Mouse (Mus musculus): ENCODE measurements around the gene Rhox3f. TPM values are rescaled to one million over a fixed set of nuclear protein-coding genes. Genes with fewer than 3 reads are reported as not detected.

Rhox3f gene
- not detected for polyA plus RNA-seq (2014; fragmentation: Illumina TruSeq; extraction: RNeasy Lipid Tissue Mini Kit (QIAGEN cat#74804); ENCODE audit: low read depth, low replicate concordance)

GRCm38 (mm10) chrX:37580692-37581091, at the start of gene Rhox3f:
Gene Rhox3f, plus strand, starts transcription at chrX:37580992.

DNA sequence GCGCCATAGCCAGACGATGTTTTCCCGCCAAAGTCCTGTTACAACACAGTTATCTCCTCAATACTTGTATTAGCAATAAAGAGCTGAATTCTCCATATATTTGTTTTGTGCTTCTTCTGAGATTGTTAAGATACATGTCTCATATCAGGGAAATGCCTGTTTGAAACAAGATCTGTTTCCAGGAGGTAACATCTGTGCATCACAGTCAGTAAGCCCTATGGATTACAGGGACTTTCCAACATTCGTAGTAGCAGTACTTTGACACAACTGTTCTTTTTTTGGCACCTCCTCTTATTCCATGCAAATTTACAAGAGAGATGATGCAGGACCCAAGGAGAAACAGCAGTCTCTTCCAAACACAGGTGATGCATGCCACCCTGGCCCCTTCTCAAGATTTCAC, 39.1 kb upstream of the Rhox3f start, which contains the start of gene Rhox3e:
TSS of gene Rhox3e (plus strand) at position 301 of the 400 bp plus-strand sequence.

DNA sequence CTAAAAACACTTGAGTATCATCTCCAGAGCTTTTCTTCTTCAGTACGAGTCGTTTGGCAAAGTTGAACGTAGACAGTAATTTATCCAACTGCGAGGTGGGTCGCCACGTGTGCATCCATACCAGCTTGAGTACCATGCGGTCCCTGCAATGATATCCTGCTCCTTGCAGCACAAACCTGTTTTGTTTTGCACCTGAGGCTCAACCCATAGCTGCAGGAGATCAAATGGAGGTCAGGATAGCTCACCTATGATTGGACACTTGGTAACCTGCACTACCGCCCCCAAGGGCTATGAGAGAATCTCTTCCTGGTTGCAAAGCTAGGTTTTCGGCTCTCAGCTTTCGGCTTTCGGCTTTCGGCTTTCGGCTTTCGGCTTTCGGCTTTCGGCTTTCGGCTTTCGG, 23.7 kb upstream of the Rhox3f start, which contains the start of gene Rhox4e:
TSS of gene Rhox4e (plus strand) at position 301 of the 400 bp plus-strand sequence.

DNA sequence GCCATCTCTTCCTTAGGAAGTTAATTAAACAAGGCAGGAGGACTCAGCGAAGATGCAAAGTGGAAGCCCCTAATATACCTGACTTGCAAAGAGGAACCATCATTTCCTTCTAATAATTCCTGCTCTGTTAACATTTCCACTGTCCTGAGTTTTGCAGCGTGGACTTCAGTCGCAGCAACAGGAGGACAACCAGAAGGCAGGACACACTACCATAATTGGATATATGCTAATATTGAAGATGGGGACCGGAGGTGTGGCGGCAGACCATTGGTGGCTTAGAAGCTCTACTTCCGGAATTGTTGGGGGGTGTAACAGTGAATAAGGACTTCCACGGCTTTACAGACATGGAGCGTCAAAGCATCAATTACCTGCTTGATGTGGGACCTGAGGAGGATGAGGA, 9.7 kb upstream of the Rhox3f start, which contains the start of gene Rhox2f:
TSS of gene Rhox2f (plus strand) at position 301 of the 400 bp plus-strand sequence.

DNA sequence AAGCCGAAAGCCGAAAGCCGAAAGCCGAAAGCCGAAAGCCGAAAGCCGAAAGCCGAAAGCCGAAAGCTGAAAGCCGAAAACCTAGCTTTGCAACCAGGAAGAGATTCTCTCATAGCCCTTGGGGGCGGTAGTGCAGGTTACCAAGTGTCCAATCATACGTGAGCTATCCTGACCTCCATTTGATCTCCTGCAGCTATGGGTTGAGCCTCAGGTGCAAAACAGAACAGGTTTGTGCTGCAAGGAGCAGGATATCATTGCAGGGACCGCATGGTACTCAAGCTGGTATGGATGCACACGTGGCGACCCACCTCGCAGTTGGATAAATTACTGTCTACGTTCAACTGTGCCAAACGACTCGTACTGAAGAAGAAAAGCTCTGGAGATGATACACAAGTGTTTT, 26.8 kb downstream of the Rhox3f start, which contains the start of gene Rhox4f:
TSS of gene Rhox4f (minus strand) at position 101 of the 400 bp plus-strand sequence.

DNA sequence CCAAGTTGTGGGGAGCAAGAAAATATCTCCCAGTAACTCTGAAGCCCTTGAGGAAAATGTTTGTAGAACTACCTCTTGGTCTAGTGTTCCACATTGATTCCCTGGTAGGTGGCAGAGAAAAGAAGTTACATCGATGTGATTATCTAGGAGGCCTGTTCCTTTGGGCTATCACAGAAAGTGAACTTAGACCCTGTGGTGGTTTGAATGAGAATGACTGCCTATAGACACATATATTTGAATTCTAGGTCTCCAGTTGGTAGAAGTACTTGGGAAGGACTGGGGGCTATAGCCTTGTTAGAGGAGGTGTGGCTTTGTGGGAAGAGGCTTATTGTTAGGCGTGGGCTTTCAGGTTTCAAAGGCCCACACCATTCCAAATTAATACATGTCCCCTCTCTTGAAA, 47.7 kb downstream of the Rhox3f start, which contains the start of gene Rhox3g:
TSS of gene Rhox3g (minus strand) at position 101 of the 400 bp plus-strand sequence.

Other genes starting within 250 kb of the Rhox3f start
- gene Rhox3a2, start 201.0 kb upstream of the Rhox3f start, polyA plus RNA-seq (2014; fragmentation: Illumina TruSeq; extraction: RNeasy Lipid Tissue Mini Kit (QIAGEN cat#74804); ENCODE audit: low read depth, low replicate concordance): not detected
- not detected for gene Rhox4a2, start 190.1 kb upstream of the Rhox3f start, polyA plus RNA-seq (2014; fragmentation: Illumina TruSeq; extraction: RNeasy Lipid Tissue Mini Kit (QIAGEN cat#74804); ENCODE audit: low read depth, low replicate concordance)
- gene Rhox2b, start 168.9 kb upstream of the Rhox3f start, polyA plus RNA-seq (2014; fragmentation: Illumina TruSeq; extraction: RNeasy Lipid Tissue Mini Kit (QIAGEN cat#74804); ENCODE audit: low read depth, low replicate concordance): not detected
- not detected for gene Rhox4b, start 148.5 kb upstream of the Rhox3f start, polyA plus RNA-seq (2014; fragmentation: Illumina TruSeq; extraction: RNeasy Lipid Tissue Mini Kit (QIAGEN cat#74804); ENCODE audit: low read depth, low replicate concordance)
- gene Rhox2c, start 127.3 kb upstream of the Rhox3f start, polyA plus RNA-seq (2014; fragmentation: Illumina TruSeq; extraction: RNeasy Lipid Tissue Mini Kit (QIAGEN cat#74804); ENCODE audit: low read depth, low replicate concordance): not detected
- not detected for gene Rhox3c, start 122.4 kb upstream of the Rhox3f start, polyA plus RNA-seq (2014; fragmentation: Illumina TruSeq; extraction: RNeasy Lipid Tissue Mini Kit (QIAGEN cat#74804); ENCODE audit: low read depth, low replicate concordance)
- not detected for gene Rhox4c, start 100.7 kb upstream of the Rhox3f start, polyA plus RNA-seq (2014; fragmentation: Illumina TruSeq; extraction: RNeasy Lipid Tissue Mini Kit (QIAGEN cat#74804); ENCODE audit: low read depth, low replicate concordance)
- not detected for gene Rhox2d, start 87.6 kb upstream of the Rhox3f start, polyA plus RNA-seq (2014; fragmentation: Illumina TruSeq; extraction: RNeasy Lipid Tissue Mini Kit (QIAGEN cat#74804); ENCODE audit: low read depth, low replicate concordance)
- not detected for gene Rhox4d, start 66.6 kb upstream of the Rhox3f start, polyA plus RNA-seq (2014; fragmentation: Illumina TruSeq; extraction: RNeasy Lipid Tissue Mini Kit (QIAGEN cat#74804); ENCODE audit: low read depth, low replicate concordance)
- gene Rhox2e, start 50.5 kb upstream of the Rhox3f start, polyA plus RNA-seq (2014; fragmentation: Illumina TruSeq; extraction: RNeasy Lipid Tissue Mini Kit (QIAGEN cat#74804); ENCODE audit: low read depth, low replicate concordance): not detected
- gene Rhox3e, start 39.0 kb upstream of the Rhox3f start, polyA plus RNA-seq (2014; fragmentation: Illumina TruSeq; extraction: RNeasy Lipid Tissue Mini Kit (QIAGEN cat#74804); ENCODE audit: low read depth, low replicate concordance): not detected
- not detected for gene Rhox4e, start 23.6 kb upstream of the Rhox3f start, polyA plus RNA-seq (2014; fragmentation: Illumina TruSeq; extraction: RNeasy Lipid Tissue Mini Kit (QIAGEN cat#74804); ENCODE audit: low read depth, low replicate concordance)
- gene Rhox2f, start 9.6 kb upstream of the Rhox3f start, polyA plus RNA-seq (2014; fragmentation: Illumina TruSeq; extraction: RNeasy Lipid Tissue Mini Kit (QIAGEN cat#74804); ENCODE audit: low read depth, low replicate concordance): not detected
- gene Rhox4f, start 26.7 kb downstream of the Rhox3f start, polyA plus RNA-seq (2014; fragmentation: Illumina TruSeq; extraction: RNeasy Lipid Tissue Mini Kit (QIAGEN cat#74804); ENCODE audit: low read depth, low replicate concordance): not detected
- not detected for gene Rhox3g, start 47.6 kb downstream of the Rhox3f start, polyA plus RNA-seq (2014; fragmentation: Illumina TruSeq; extraction: RNeasy Lipid Tissue Mini Kit (QIAGEN cat#74804); ENCODE audit: low read depth, low replicate concordance)
- gene Rhox2g, start 62.5 kb downstream of the Rhox3f start, polyA plus RNA-seq (2014; fragmentation: Illumina TruSeq; extraction: RNeasy Lipid Tissue Mini Kit (QIAGEN cat#74804); ENCODE audit: low read depth, low replicate concordance): not detected
- not detected for gene Rhox4g, start 70.3 kb downstream of the Rhox3f start, polyA plus RNA-seq (2014; fragmentation: Illumina TruSeq; extraction: RNeasy Lipid Tissue Mini Kit (QIAGEN cat#74804); ENCODE audit: low read depth, low replicate concordance)
- not detected for gene Rhox3h, start 87.8 kb downstream of the Rhox3f start, polyA plus RNA-seq (2014; fragmentation: Illumina TruSeq; extraction: RNeasy Lipid Tissue Mini Kit (QIAGEN cat#74804); ENCODE audit: low read depth, low replicate concordance)
- gene Rhox2h, start 92.3 kb downstream of the Rhox3f start, polyA plus RNA-seq (2014; fragmentation: Illumina TruSeq; extraction: RNeasy Lipid Tissue Mini Kit (QIAGEN cat#74804); ENCODE audit: low read depth, low replicate concordance): not detected
- not detected for gene Rhox5, start 223.8 kb downstream of the Rhox3f start, polyA plus RNA-seq (2014; fragmentation: Illumina TruSeq; extraction: RNeasy Lipid Tissue Mini Kit (QIAGEN cat#74804); ENCODE audit: low read depth, low replicate concordance)
- gene Rhox6, start 245.9 kb downstream of the Rhox3f start, polyA plus RNA-seq (2014; fragmentation: Illumina TruSeq; extraction: RNeasy Lipid Tissue Mini Kit (QIAGEN cat#74804); ENCODE audit: low read depth, low replicate concordance): not detected